Mouse (Mus musculus) lung, postnatal 0 days (tissue): ENCODE measurements around the gene Kyat1.
"Not testable (repeated sequence)": the region's sequence is repeated elsewhere in the genome, so short reads cannot be mapped to it uniquely, and the experiment has no call there.

Source experiments
- CTCF ChIP-seq: IDR thresholded peaks from 2 replicates; pipeline ENCODE4 v1.5.1; 2016; ENCODE audit warnings: antibody characterized with exemption, mild to moderate bottlenecking
- EP300 ChIP-seq: IDR thresholded peaks from 2 replicates; pipeline ENCODE4 v1.6.1; 2016; ENCODE audit warnings: antibody characterized with exemption, mild to moderate bottlenecking, control low read depth

- TF ChIP-seq CTCF, EP300: not testable (repeated sequence)
Measured at GRCm38 (mm10) chr2:30140021-30140420, 65.6 kb downstream of the Kyat1 start.
